Mouse (Mus musculus): ENCODE data around the gene Ly6c2.

- TF ChIP-seq POLR2A (IDR thresholded peaks at IDR 0.05; ENCODE audit: low read depth, low read length) = no peak
- no peak for TF ChIP-seq CTCF (IDR thresholded peaks at IDR 0.05; ENCODE audit: extremely low read depth, insufficient read depth, insufficient read length, insufficient replicate concordance)
Observed at GRCm38 (mm10) chr15:75157646-75158045, 45.9 kb upstream of the Ly6c2 start.

Measured in spleen, adult 2 months (tissue).